Mouse (Mus musculus) intestine, embryonic 16.5 days (tissue): ENCODE measurements at regions not wholly inside any gene's neighbourhood (a gene's known extent, or its start where the extent isn't known, plus 50 kb on each side); places are given as distances from the start of the nearest gene placed in this dataset.

Experiments used
- ATAC-seq: fragments of 200-750 bp; cut with Nextera tagmentation; 2 replicates; pipeline ENCODE4 v1.8.0; 2017; ENCODE audit warnings: moderate TSS enrichment, moderate library complexity
- H3K27ac ChIP-seq: fragments of 300-500 bp; sonication (generic); 2 replicates; pipeline ENCODE4 v1.5.1; 2014; ENCODE audit warnings: mild to moderate bottlenecking, low read length
- H3K27me3 ChIP-seq: fragments of 300-500 bp; sonication (generic); replicated peaks from 2 replicates; pipeline ENCODE4 v1.6.1; 2014; ENCODE audit warnings: low read length, control low read depth, mixed read lengths; ENCODE audit not compliant: control insufficient read depth, insufficient read depth
- H3K36me3 ChIP-seq: fragments of 300-500 bp; sonication (generic); 2 replicates; pipeline ENCODE4 v1.6.1; 2014; ENCODE audit warnings: low read length, control low read depth; ENCODE audit not compliant: control insufficient read depth, insufficient read depth
- H3K4me1 ChIP-seq: fragments of 300-500 bp; sonication (generic); 2 replicates; pipeline ENCODE4 v1.6.1; 2014; ENCODE audit warnings: low read length, control low read depth, mixed read lengths; ENCODE audit not compliant: control insufficient read depth, insufficient read depth
- H3K4me2 ChIP-seq: fragments of 300-500 bp; sonication (generic); 2 replicates; pipeline ENCODE4 v1.6.1; 2014; ENCODE audit warnings: low read depth, low read length, control low read depth
- H3K4me3 ChIP-seq: fragments of 300-500 bp; sonication (generic); 2 replicates; pipeline ENCODE4 v1.5.1; 2014; ENCODE audit warnings: mild to moderate bottlenecking, low read length
- H3K9ac ChIP-seq: fragments of 300-500 bp; sonication (generic); 2 replicates; pipeline ENCODE4 v1.6.1; 2014; ENCODE audit warnings: low read depth, low read length
- H3K9me3 ChIP-seq: fragments of 300-500 bp; sonication (generic); 2 replicates; pipeline ENCODE4 v1.6.1; 2016; ENCODE audit warnings: low read length, control low read depth; ENCODE audit not compliant: control insufficient read depth
- WGBS: fragments of 180-500 bp; shearing (Covaris S2); extraction: QIAGEN DNeasy Blood & Tissue Kit; methylation state at CpG from one replicate; pipeline ENCODE4 v1.1.7; 2014; 5-methylcytosine and 5-hydroxymethylcytosine counted together

- no peaks in the 10 kb centered on the region for H3K9me3 ChIP-seq
- no peak overlapping the region for H3K4me3 ChIP-seq
- H3K9ac ChIP-seq = no peak overlapping the region
- WGBS = 43% methylated on average over 15 of the region's 15 CpGs
- H3K27me3 ChIP-seq = no peaks in the 10 kb centered on the region
- ATAC-seq = no peak
- H3K4me2 ChIP-seq = 0 out of 2 replicates have a peak overlapping the region, but pooled peaks have one; percentile 7
- H3K36me3 ChIP-seq = no peaks in the 10 kb centered on the region
- no peaks in the 10 kb centered on the region for H3K4me1 ChIP-seq
- H3K27ac ChIP-seq = no peak overlapping the region
These were observed 284.2 kb downstream of the Ndfip2 start for GRCm38 (mm10) chr14:105542486-105543145.

GRCm38 (mm10) chr14:105542090-105542485, 283.7 kb downstream of the Ndfip2 start:
- WGBS = 67% methylated on average over 8 of the region's 8 CpGs
- Histone ChIP-seq H3K4me1 (no peaks in the 10 kb centered on the region), H3K4me3 (no peak overlapping the region), H3K9ac (no peak overlapping the region), H3K9me3 (no peaks in the 10 kb centered on the region), H3K27ac (no peak overlapping the region), H3K36me3 (no peaks in the 10 kb centered on the region), H3K27me3 (no peaks in the 10 kb centered on the region), H3K4me2 (no peak overlapping the region)
- ATAC-seq = no peak

- H3K27ac ChIP-seq = no peak overlapping the region
- peak; percentile 44; the same call in 1 of the 2 replicates for ATAC-seq
These were observed 273.9 kb downstream of the Ndfip2 start for GRCm38 (mm10) chr14:105532168-105532745.

DNA sequence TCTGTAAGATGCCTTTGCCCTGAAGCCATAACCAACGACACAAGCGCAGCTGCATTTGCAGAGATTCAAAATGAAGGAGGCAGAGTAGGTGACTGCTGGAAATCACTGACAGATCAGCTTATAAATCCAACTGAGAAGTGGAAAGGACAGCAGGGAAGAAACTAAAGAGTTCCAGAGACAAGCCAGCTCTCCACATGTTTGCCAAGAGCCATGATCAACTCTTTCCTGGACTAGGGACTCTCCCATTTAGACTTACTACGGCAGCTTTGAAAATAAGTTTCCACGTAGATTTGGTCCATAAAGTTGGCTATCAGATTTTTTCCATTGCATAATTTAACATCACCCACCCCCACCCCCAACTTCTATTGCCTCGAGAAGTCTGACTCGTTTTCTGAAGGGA, 269.7 kb downstream of the Ndfip2 start:
- 71% methylated on average over 6 of the region's 6 CpGs for WGBS
- H3K27me3 ChIP-seq = no peaks in the 10 kb centered on the region
- no peak overlapping the region for H3K4me3 ChIP-seq
- no peaks in the 10 kb centered on the region for H3K36me3 ChIP-seq
- no peak overlapping the region for H3K9ac ChIP-seq
- H3K9me3 ChIP-seq = no peaks in the 10 kb centered on the region
- no peak overlapping the region for H3K27ac ChIP-seq
- no peaks in the 10 kb centered on the region for H3K4me1 ChIP-seq
- no peak for ATAC-seq
- no peak overlapping the region for H3K4me2 ChIP-seq

More at GRCm38 (mm10) chr14:105532168-105532745, 273.9 kb downstream of the Ndfip2 start:
- 40% methylated on average over 10 of the region's 10 CpGs for WGBS
- no peaks in the 10 kb centered on the region for H3K27me3 ChIP-seq
- H3K9me3 ChIP-seq = no peaks in the 10 kb centered on the region
- H3K4me3 ChIP-seq = no peak overlapping the region
- no peak overlapping the region for H3K4me2 ChIP-seq
- no peaks in the 10 kb centered on the region for H3K36me3 ChIP-seq
- no peaks in the 10 kb centered on the region for H3K4me1 ChIP-seq
- no peak overlapping the region for H3K9ac ChIP-seq

- H3K4me2 ChIP-seq = no peak overlapping the region
- H3K4me3 ChIP-seq = no peak overlapping the region
- ATAC-seq = no peak
- H3K27ac ChIP-seq = no peak overlapping the region
- no peak overlapping the region for H3K9ac ChIP-seq
- no peaks in the 10 kb centered on the region for H3K27me3 ChIP-seq
- no peaks in the 10 kb centered on the region for H3K9me3 ChIP-seq
- no peaks in the 10 kb centered on the region for H3K36me3 ChIP-seq
- WGBS = 90% methylated on average over 4 of the region's 4 CpGs
- no peaks in the 10 kb centered on the region for H3K4me1 ChIP-seq
These were observed 265.5 kb downstream of the Ndfip2 start for GRCm38 (mm10) chr14:105523849-105524248.

DNA sequence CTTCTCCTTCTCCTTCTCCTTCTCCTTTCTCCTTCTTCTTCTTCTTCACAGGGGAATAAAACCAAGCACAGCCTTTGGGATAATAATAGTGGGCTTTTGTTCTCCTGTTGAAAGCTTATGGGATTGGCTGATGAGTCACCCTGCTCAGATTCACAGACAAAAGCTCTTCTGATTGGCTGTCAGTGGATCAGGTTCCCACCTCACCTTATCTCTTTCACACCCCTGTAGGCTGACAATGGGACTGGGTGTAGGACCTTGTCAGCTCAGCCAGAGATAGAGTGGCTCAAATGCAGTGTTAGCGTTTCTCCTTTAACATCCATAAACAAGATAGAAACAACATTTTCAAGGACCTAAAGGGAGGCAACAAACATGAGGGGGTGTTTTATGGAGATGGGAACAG, 263.9 kb downstream of the Ndfip2 start:
- H3K4me2 ChIP-seq = no peak overlapping the region
- no peaks in the 10 kb centered on the region for H3K27me3 ChIP-seq
- no peak overlapping the region for H3K27ac ChIP-seq
- no peaks in the 10 kb centered on the region for H3K4me1 ChIP-seq
- WGBS = 43% methylated on average over 1 of the region's 1 CpGs
- ATAC-seq = no peak
- no peak overlapping the region for H3K4me3 ChIP-seq
- H3K9me3 ChIP-seq = no peaks in the 10 kb centered on the region
- no peak overlapping the region for H3K9ac ChIP-seq
- H3K36me3 ChIP-seq = no peaks in the 10 kb centered on the region

DNA sequence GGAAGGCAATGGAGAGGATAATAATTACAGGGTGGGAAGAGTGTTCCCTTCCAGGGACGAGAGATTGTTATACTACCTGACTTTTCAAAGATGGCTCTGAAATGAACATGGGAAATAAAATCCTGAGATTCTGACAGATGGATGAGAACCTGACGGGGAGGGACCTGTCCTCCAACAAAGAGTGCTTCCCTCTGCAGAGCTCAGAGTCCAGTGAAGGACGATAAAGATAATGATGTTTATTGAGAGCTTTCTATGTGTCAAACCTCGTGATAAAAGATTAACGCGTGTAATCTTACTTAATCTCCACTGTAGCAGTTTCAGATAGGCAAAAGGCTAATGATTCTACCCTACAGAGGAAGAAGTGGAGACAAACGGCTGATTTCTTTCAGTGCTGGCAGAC, 260.3 kb downstream of the Ndfip2 start:
- Histone ChIP-seq H3K4me1 (no peaks in the 10 kb centered on the region), H3K27ac (no peak overlapping the region), H3K4me2 (no peak overlapping the region), H3K4me3 (no peak overlapping the region), H3K9ac (no peak overlapping the region), H3K27me3 (no peaks in the 10 kb centered on the region), H3K36me3 (no peaks in the 10 kb centered on the region), H3K9me3 (no peaks in the 10 kb centered on the region)
- 41% methylated on average over 7 of the region's 7 CpGs for WGBS
- peak; percentile 56; the same call in 1 of the 2 replicates for ATAC-seq

GRCm38 (mm10) chr14:105514413-105514812, 256.0 kb downstream of the Ndfip2 start:
- no peaks in the 10 kb centered on the region for H3K36me3 ChIP-seq
- H3K27ac ChIP-seq = no peak overlapping the region
- no peaks in the 10 kb centered on the region for H3K4me1 ChIP-seq
- WGBS = 76% methylated on average over 9 of the region's 9 CpGs
- ATAC-seq = no peak
- H3K4me2 ChIP-seq = no peak overlapping the region
- no peak overlapping the region for H3K9ac ChIP-seq
- no peaks in the 10 kb centered on the region for H3K27me3 ChIP-seq
- no peaks in the 10 kb centered on the region for H3K9me3 ChIP-seq
- H3K4me3 ChIP-seq = no peak overlapping the region

GRCm38 (mm10) chr14:105512914-105513677, 254.7 kb downstream of the Ndfip2 start:
- 85% methylated on average over 12 of the region's 12 CpGs for WGBS
- Histone ChIP-seq H3K27me3 (no peaks in the 10 kb centered on the region), H3K4me3 (no peak overlapping the region), H3K27ac (no peak overlapping the region), H3K36me3 (no peaks in the 10 kb centered on the region), H3K9me3 (no peaks in the 10 kb centered on the region), H3K4me1 (no peaks in the 10 kb centered on the region), H3K4me2 (no peak overlapping the region), H3K9ac (no peak overlapping the region)
- no peak for ATAC-seq
